In the genomic region with DNA sequence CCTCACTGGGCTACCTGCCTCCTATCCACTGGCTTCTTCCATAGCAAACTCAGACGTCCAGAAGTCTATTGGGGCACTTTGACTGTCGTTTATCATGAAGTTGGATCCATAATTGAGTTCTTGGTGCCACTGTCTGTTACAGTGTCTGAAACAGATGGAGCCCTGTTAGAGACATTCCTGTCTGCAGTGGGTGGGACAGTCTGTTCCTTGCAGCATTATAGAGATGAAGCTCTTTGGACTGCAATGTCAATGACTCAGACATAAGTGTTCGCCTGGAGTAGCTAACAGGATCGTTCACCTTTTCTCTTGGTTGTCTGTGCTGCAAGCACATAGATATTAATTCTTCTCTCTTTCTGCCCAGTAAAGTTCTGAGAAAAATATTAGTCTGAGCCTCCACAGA, we compare ENCODE assay signal across 23 mouse cellular contexts. TPM values are rescaled to one million over a fixed set of nuclear protein-coding genes. Genes with fewer than 3 reads are reported as not detected.
"Had no signal": no experiment of that assay in that cellular context is flagged by ENCODE, and none has a peak within 500 bp of the region (broad histone marks: within the 10 kb centered on the region; RNA-seq: fewer than 3 reads in every experiment).

No protein-coding gene starts in this region.

- DNase-seq: kidney, adult 18-20 months; kidney, adult 9 months; kidney, postnatal 14 days; kidney, postnatal 4 days; left cerebral cortex, postnatal 4 days; lung, adult 2 months; lung, postnatal 14 days; lung, postnatal 4 days; midbrain, embryonic 14.5 days; right cerebral cortex, postnatal 14 days; spleen, adult 18-20 months; thymus, adult 2 months; thymus, postnatal 14 days; thymus, postnatal 4 days had no signal

- H3K4me3 ChIP-seq: layer of hippocampus, adult 2 months; limb, embryonic 12.5 days; limb, embryonic 15.5 days had no signal

- H3K36me3 ChIP-seq: limb, embryonic 12.5 days; limb, embryonic 15.5 days had no signal

- H3K9ac ChIP-seq: limb, embryonic 12.5 days; limb, embryonic 15.5 days had no signal

- H3K27me3 ChIP-seq: limb, embryonic 15.5 days had no signal

- H3K27ac ChIP-seq: layer of hippocampus, adult 2 months; limb, embryonic 12.5 days; limb, embryonic 15.5 days had no signal

- ATAC-seq: inflammation-experienced regulatory T-cells, adult 6 months; intestine, embryonic 16.5 days had no signal

- H3K4me2 ChIP-seq: limb, embryonic 12.5 days; limb, embryonic 15.5 days; midbrain, embryonic 11.5 days had no signal

- H3K9me3 ChIP-seq: limb, embryonic 12.5 days; limb, embryonic 15.5 days had no signal

RNA-seq across cellular contexts. Expression of gene Glrp1, which starts 25.8 kb away (rescaled TPM):
- polyA plus RNA-seq: inflammation-experienced regulatory T-cells, adult 6 months; intestine, embryonic 16.5 days; kidney, embryonic 16.5 days; limb, embryonic 12.5 days; limb, embryonic 15.5 days; midbrain, embryonic 11.5 days; midbrain, embryonic 14.5 days; neural tube, embryonic 11.5 days; neural tube, embryonic 14.5 days had no signal
